Mouse (Mus musculus): Measurements from ENCODE around the gene Olfr518.

Olfr518 gene

GRCm38 (mm10) chr7:108884906-108885305, at the start of gene Olfr518:
Olfr518 (minus strand) TSS chr7:108885006.
- DNase-seq, result no peak

GRCm38 (mm10) chr7:108933794-108934731, 49.3 kb upstream of the Olfr518 start, which contains the start of gene Eif3f:
Eif3f (plus strand) TSS chr7:108934417.
- peak; percentile 99 for DNase-seq

GRCm38 (mm10) chr7:108929726-108930393, 45.1 kb upstream of the Olfr518 start, which contains the start of gene Nlrp10:
Nlrp10 (minus strand) TSS chr7:108930178.
- DNase-seq, result no peak

- no peak for DNase-seq
Observed at GRCm38 (mm10) chr7:108928280-108929188, 43.7 kb upstream of the Olfr518 start.

GRCm38 (mm10) chr7:108927043-108927442, 42.2 kb upstream of the Olfr518 start:
- DNase-seq, result no peak

GRCm38 (mm10) chr7:108903969-108904368, 19.2 kb upstream of the Olfr518 start:
- DNase-seq, result no peak

GRCm38 (mm10) chr7:108894320-108894719, 9.5 kb upstream of the Olfr518 start, which contains the start of gene Olfr519:
Olfr519 (minus strand) TSS chr7:108894420.
- DNase-seq, result no peak

- no peak for DNase-seq
Observed at GRCm38 (mm10) chr7:108872279-108872678, 12.5 kb downstream of the Olfr518 start, which contains the start of gene Olfr517. Olfr517 (minus strand) TSS chr7:108872379.

GRCm38 (mm10) chr7:108850429-108850828, 34.4 kb downstream of the Olfr518 start, which contains the start of gene Olfr516:
Olfr516 (minus strand) TSS chr7:108850529.
- no peak for DNase-seq

Data from retina, postnatal 1 day (tissue).